Comparison of ENCODE assay signal across 8 mouse cellular contexts in the genomic region with DNA sequence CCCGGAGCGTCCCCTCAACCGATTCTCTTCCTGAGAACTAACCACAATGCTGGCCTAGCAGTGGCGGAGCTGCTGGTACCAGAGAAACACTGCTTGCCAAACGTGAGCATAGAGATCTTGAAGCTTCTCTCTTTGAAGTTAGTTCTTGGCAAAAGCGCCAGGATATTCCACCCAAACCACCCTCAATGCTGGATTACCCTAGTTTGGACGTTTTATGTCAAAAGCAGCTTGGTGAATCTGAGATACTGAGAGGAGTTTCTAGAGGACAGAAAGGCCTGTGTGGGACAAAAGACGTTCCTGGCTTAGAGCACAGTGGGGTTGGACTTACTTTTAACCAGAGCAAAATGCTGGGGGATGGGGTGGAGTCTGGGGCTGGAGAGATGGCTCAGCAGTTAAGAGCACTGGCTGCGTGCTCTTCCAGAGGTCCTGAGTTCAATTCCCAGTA. TPM values are rescaled to one million over a fixed set of nuclear protein-coding genes. Genes with fewer than 3 reads are reported as not detected.
A peak's percentile ranks its signal among the peaks of the same experiment; 100 is the strongest.
DNase-seq lines count a peak whose midpoint lies in the region; ATAC-seq and TF ChIP-seq lines count a peak whose summit lies in the region.

No protein-coding gene starts in this region.

- H3K4me2 ChIP-seq in hindbrain, embryonic 15.5 days: peak overlapping the region; percentile 82

- no peak for TF ChIP-seq CTCF in spleen, adult 2 months (IDR thresholded peaks at IDR 0.05; ENCODE audit: extremely low read depth, insufficient read depth, insufficient read length, insufficient replicate concordance)

- peak overlapping the region; percentile 78 for H3K9ac ChIP-seq in hindbrain, embryonic 15.5 days

- H3K27ac ChIP-seq in spleen, adult 2 months (ENCODE audit: insufficient read depth, low read length): peak overlapping the region; percentile 95
- H3K27ac ChIP-seq in hindbrain, embryonic 15.5 days (replicated peaks): peak overlapping the region; percentile 85

- peak; percentile 46 for DNase-seq in cerebellum, adult 11-12 months
- DNase-seq in cerebellum, adult 9-10 months: no peak
- DNase-seq in spleen, adult 2 months (ENCODE audit: low read depth in 1 of 2, low spot score in 2 of 2): no peak
- no peak for DNase-seq in spleen, postnatal 4 days (ENCODE audit: low spot score in 2 of 2)
- no peak for DNase-seq in gastrocnemius, postnatal 4 days (ENCODE audit: low spot score in 2 of 2)
- DNase-seq in urinary bladder, postnatal 25 days (ENCODE audit: low spot score): no peak

- no peaks in the 10 kb centered on the region for H3K27me3 ChIP-seq in spleen, adult 2 months (ENCODE audit: control insufficient read depth, insufficient read depth, low read length)
- H3K27me3 ChIP-seq in hindbrain, embryonic 15.5 days: no peaks in the 10 kb centered on the region

- WGBS in spleen, adult 2 months: 2% methylated on average over 9 of the region's 9 CpGs
- 4% methylated on average over 9 of the region's 9 CpGs for WGBS in hindbrain, embryonic 15.5 days

- H3K9me3 ChIP-seq in hindbrain, embryonic 15.5 days: no peaks in the 10 kb centered on the region

- ATAC-seq in hindbrain, embryonic 15.5 days (ENCODE audit: low FRiP score, low read depth): peak; percentile 19; the same call in 1 of the 2 replicates
- peak; percentile 3; the same call in 1 of the 2 replicates for ATAC-seq in megakaryocyte, adult 5-6 weeks (ENCODE audit: poor library complexity, severe bottlenecking)

- no peaks in the 10 kb centered on the region; the same call in 1 of the 2 replicates for H3K36me3 ChIP-seq in spleen, adult 2 months (ENCODE audit: control insufficient read depth, insufficient read depth, low read length)
- no peaks in the 10 kb centered on the region for H3K36me3 ChIP-seq in hindbrain, embryonic 15.5 days

- H3K4me3 ChIP-seq in spleen, adult 2 months (ENCODE audit: extremely low read depth, insufficient read depth, insufficient read length): peak overlapping the region; percentile 86
- peak overlapping the region; percentile 81 for H3K4me3 ChIP-seq in hindbrain, embryonic 15.5 days

- no peak for TF ChIP-seq POLR2A in spleen, adult 2 months (IDR thresholded peaks at IDR 0.05; ENCODE audit: low read depth, low read length)

- H3K4me1 ChIP-seq in spleen, adult 2 months (ENCODE audit: control insufficient read depth, insufficient read depth, insufficient read length): peaks cover 18% of the 10 kb centered on the region; the same call in 1 of the 2 replicates
- H3K4me1 ChIP-seq in hindbrain, embryonic 15.5 days (replicated peaks): peaks cover 22% of the 10 kb centered on the region

RNA-seq across cellular contexts. Expression of gene Nxpe3, which starts 0.6 kb away (rescaled TPM):
- polyA plus RNA-seq in spleen, adult 2 months (2012; rRNA removed): 6.0 and 6.1 TPM in 2 replicates
- 1.3 and 1.4 TPM in 2 replicates for polyA plus RNA-seq in hindbrain, embryonic 15.5 days (2015; fragmentation: Nextera tagmentation; extraction: Ambion mirVana)
- total RNA-seq in megakaryocyte, adult 5-6 weeks (2015): 1.4 and 2.1 TPM in 2 replicates
- 2.4 and 2.8 TPM in 2 replicates for total RNA-seq in megakaryocyte, adult 5-6 weeks (2017)
- under 1 TPM; 0.39 TPM for total RNA-seq in gastrocnemius, postnatal 4 days (2021)

RNA-seq across cellular contexts. Expression of gene Cep97, which starts 39.0 kb away (rescaled TPM):
- 1.7 TPM in 2 replicates for polyA plus RNA-seq in spleen, adult 2 months (2012; rRNA removed)
- 11.7 and 12.2 TPM in 2 replicates for polyA plus RNA-seq in hindbrain, embryonic 15.5 days (2015; fragmentation: Nextera tagmentation; extraction: Ambion mirVana)
- total RNA-seq in megakaryocyte, adult 5-6 weeks (2015): 3.4 and 5.4 TPM in 2 replicates
- 3.0 and 7.4 TPM in 2 replicates for total RNA-seq in megakaryocyte, adult 5-6 weeks (2017)
- 1 to 10 TPM; 5.4 to 7.9 TPM for total RNA-seq in gastrocnemius, postnatal 4 days (2021)

RNA-seq across cellular contexts. Expression of gene Nfkbiz, which starts 57.0 kb away (rescaled TPM):
- 16.6 and 21.5 TPM in 2 replicates for polyA plus RNA-seq in spleen, adult 2 months (2012; rRNA removed)
- polyA plus RNA-seq in hindbrain, embryonic 15.5 days (2015; fragmentation: Nextera tagmentation; extraction: Ambion mirVana): 1.7 and 1.8 TPM in 2 replicates
- total RNA-seq in megakaryocyte, adult 5-6 weeks (2015): 33.3 and 44.9 TPM in 2 replicates
- total RNA-seq in megakaryocyte, adult 5-6 weeks (2017): 31.2 and 32.7 TPM in 2 replicates
- 1 to 10 TPM; 2.7 to 3.0 TPM for total RNA-seq in gastrocnemius, postnatal 4 days (2021)

Comparison
In these comparisons a context has a peak if more than half of its experiments do, and no peak if none do; other contexts are left out.
1. RNA of gene Nfkbiz, which starts 57.0 kb away (total RNA-seq): 31.2 to 44.9 TPM in megakaryocyte, adult 5-6 weeks; 2.7 to 3.0 TPM in gastrocnemius, postnatal 4 days; every median in the first group is over 4 times any median in the second.